Mouse (Mus musculus) bone marrow macrophage, adult 2 months (primary cell): ENCODE results near the gene Gpsm2.

ENCODE experiments used
- CTCF ChIP-seq: IDR thresholded peaks from 2 replicates; pipeline ENCODE4 v1.5.1; 2012; ENCODE audit warnings: low read depth, mild to moderate bottlenecking, low read length, moderate library complexity
- POLR2A ChIP-seq: IDR thresholded peaks from 2 replicates; pipeline ENCODE4 v1.6.1; 2012; ENCODE audit warnings: mild to moderate bottlenecking, low read depth, low read length, borderline replicate concordance

- TF ChIP-seq CTCF, result no peak
- no peak for TF ChIP-seq POLR2A
These were observed 45.3 kb upstream of the Gpsm2 start for GRCm38 (mm10) chr3:108767416-108767815.
